Mouse (Mus musculus) bone marrow, adult 2 months (tissue): ENCODE results near the gene Fkbp2.

Experiments used
- CTCF ChIP-seq: fragments of 200-500 bp; IDR thresholded peaks from 2 replicates; pipeline ENCODE4 v1.5.1; 2011; ENCODE audit warnings: low read length, control low read depth; ENCODE audit not compliant: control insufficient read depth, insufficient read depth
- POLR2A ChIP-seq: fragments of 200-500 bp; IDR thresholded peaks from 2 replicates; pipeline ENCODE4 v1.6.1; 2011; ENCODE audit warnings: low read depth, mild to moderate bottlenecking, control low read depth, low read length, borderline replicate concordance; ENCODE audit not compliant: control insufficient read depth

- TF ChIP-seq CTCF (peak; percentile 52; the same call in 1 of the 2 replicates), POLR2A (peak; percentile 28; the same call in 1 of the 2 replicates)
These were observed 4.5 kb downstream of the Fkbp2 start, which contains the start of gene Plcb3 for GRCm38 (mm10) chr19:6975537-6976521.
